Mouse (Mus musculus): ENCODE data around the gene Fkbp8.

- no peak for TF ChIP-seq CTCF (IDR thresholded peaks at IDR 0.05)
- no peak for TF ChIP-seq POLR2A (IDR thresholded peaks at IDR 0.05; ENCODE audit: insufficient read depth, low read depth, low read length)
These were observed 33.0 kb upstream of the Fkbp8 start for GRCm38 (mm10) chr8:70494416-70494945.
